Mouse (Mus musculus) limb, embryonic 10.5 days (tissue): ENCODE measurements at regions not wholly inside any gene's neighbourhood (a gene's known extent, or its start where the extent isn't known, plus 50 kb on each side); places are given as distances from the start of the nearest gene placed in this dataset.

Experiments used
- DNase-seq: peaks from one replicate; pipeline ENCODE4 v3.0.0-alpha.2; 2017; ENCODE audit warnings: low spot score
- H3K27ac ChIP-seq: fragments of 300-500 bp; sonication (generic); 2 replicates; pipeline ENCODE4 v1.5.1; 2016; ENCODE audit warnings: mild to moderate bottlenecking
- H3K27me3 ChIP-seq: fragments of 300-500 bp; sonication (generic); 2 replicates; pipeline ENCODE4 v1.6.1; 2016; ENCODE audit warnings: low read depth, mild to moderate bottlenecking; ENCODE audit not compliant: poor library complexity, severe bottlenecking
- H3K36me3 ChIP-seq: fragments of 300-500 bp; sonication (generic); 2 replicates; pipeline ENCODE4 v1.6.1; 2016; ENCODE audit warnings: mild to moderate bottlenecking, moderate library complexity
- H3K4me1 ChIP-seq: fragments of 300-500 bp; sonication (generic); 2 replicates; pipeline ENCODE4 v1.6.1; 2016
- H3K4me3 ChIP-seq: fragments of 300-500 bp; sonication (generic); 2 replicates; pipeline ENCODE4 v1.5.1; 2016; ENCODE audit warnings: mild to moderate bottlenecking, moderate library complexity
- H3K9me3 ChIP-seq: fragments of 300-500 bp; sonication (generic); replicated peaks from 2 replicates; pipeline ENCODE4 v1.6.1; 2016; ENCODE audit warnings: mild to moderate bottlenecking
- WGBS: fragments of 180-500 bp; shearing (Covaris S2); methylation state at CpG from one replicate; pipeline ENCODE4 v1.1.7; 2016; 5-methylcytosine and 5-hydroxymethylcytosine counted together

GRCm38 (mm10) chr11:31461348-31461747 lies 91.5 kb upstream of the Stc2 start:
- WGBS: 62% methylated on average over 3 of the region's 3 CpGs
- Histone ChIP-seq H3K4me3 (no peak overlapping the region), H3K4me1 (no peaks in the 10 kb centered on the region), H3K9me3 (no peaks in the 10 kb centered on the region), H3K27ac (no peak overlapping the region), H3K27me3 (no peaks in the 10 kb centered on the region), H3K36me3 (no peaks in the 10 kb centered on the region)
- DNase-seq: no peak

- 91% methylated on average over 2 of the region's 2 CpGs for WGBS
- DNase-seq: no peak
- no peaks in the 10 kb centered on the region for H3K9me3 ChIP-seq
Measured at GRCm38 (mm10) chr11:31427374-31427773, 57.5 kb upstream of the Stc2 start.

More at GRCm38 (mm10) chr11:31427374-31427773, 57.5 kb upstream of the Stc2 start:
- H3K27ac ChIP-seq: no peak overlapping the region
- H3K4me1 ChIP-seq: no peaks in the 10 kb centered on the region
- H3K4me3 ChIP-seq: no peak overlapping the region
- no peaks in the 10 kb centered on the region for H3K27me3 ChIP-seq
- H3K36me3 ChIP-seq: no peaks in the 10 kb centered on the region
